Mouse (Mus musculus) megakaryocyte, embryonic 14.5 days (primary cell): ENCODE results near the gene Nqo1.

Experiments
- FLI1 ChIP-seq: IDR thresholded peaks from 2 replicates; pipeline ENCODE4 v1.6.1; 2012; ENCODE audit warnings: low read length, inconsistent platforms, mixed read lengths
- GATA1 ChIP-seq: IDR thresholded peaks from 3 replicates; pipeline ENCODE4 v1.6.1; 2012; ENCODE audit warnings: mixed read lengths, low read length, inconsistent platforms, borderline replicate concordance

- TF ChIP-seq GATA1 (no peak), FLI1 (no peak)
These were observed 32.5 kb upstream of the Nqo1 start for GRCm38 (mm10) chr8:107435421-107435961.
